Mouse (Mus musculus) G1E (cell line): ENCODE results near the gene Mien1.

Experiments
- CTCF ChIP-seq: IDR thresholded peaks from 2 replicates; pipeline ENCODE4 v1.5.1; 2012; ENCODE audit warnings: low read depth, low read length, inconsistent platforms, mixed read lengths
- TAL1 ChIP-seq: conservative IDR thresholded peaks from 2 replicates; pipeline ENCODE4 v1.6.1; 2012; ENCODE audit warnings: low read depth, low read length, inconsistent platforms, mixed read lengths

DNA sequence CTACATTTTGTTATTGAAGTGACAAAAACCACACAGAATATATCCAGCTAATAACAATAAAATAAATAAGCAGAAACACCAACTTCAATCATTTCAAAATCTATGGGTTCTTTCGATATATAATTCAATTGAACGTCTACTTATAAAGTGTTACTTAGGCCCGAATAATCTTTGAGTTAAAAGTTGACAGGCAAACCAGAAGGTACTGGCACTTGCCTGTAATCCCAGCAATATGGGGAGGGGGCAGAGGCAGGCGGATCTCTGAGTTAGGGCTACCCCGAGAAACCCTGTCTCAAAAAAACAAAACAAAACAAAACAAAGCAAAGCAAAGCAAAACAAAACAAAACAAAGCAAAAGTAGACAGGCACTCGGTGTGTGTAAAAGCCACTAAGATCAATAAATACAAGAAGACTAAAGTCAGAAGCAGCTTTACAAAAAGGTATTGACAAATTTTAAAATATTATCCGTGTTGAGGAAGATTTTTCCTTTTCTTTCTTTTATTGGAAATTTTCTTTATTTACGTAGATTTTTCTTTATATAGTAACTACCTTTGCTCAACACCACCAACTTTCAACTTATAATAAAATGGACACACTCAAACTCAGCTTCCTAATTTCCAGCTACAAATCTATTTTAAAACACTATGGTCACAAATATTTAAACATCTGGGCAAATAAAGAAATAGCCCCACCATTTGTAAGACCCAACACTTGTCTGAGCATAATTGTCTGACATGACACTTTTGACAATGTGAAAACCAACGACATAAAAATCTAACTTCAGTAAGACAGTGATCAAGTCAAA lies 37.0 kb upstream of the Mien1 start:
- no peak for TF ChIP-seq CTCF
- TF ChIP-seq TAL1 = no peak
